Mouse (Mus musculus): Measurements from ENCODE around the gene Dera.

- TF ChIP-seq GATA1 (IDR thresholded peaks at IDR 0.05; ENCODE audit: borderline replicate concordance, low read length) (no peak), FLI1 (IDR thresholded peaks at IDR 0.05; ENCODE audit: low read length) (no peak)
These were observed 9.6 kb upstream of the Dera start for GRCm38 (mm10) chr6:137744700-137745099.
